Mouse (Mus musculus) spleen, adult 2 months (tissue): ENCODE measurements at regions not wholly inside any gene's neighbourhood (a gene's known extent, or its start where the extent isn't known, plus 50 kb on each side); places are given as distances from the start of the nearest gene placed in this dataset.

Source experiments
- CTCF ChIP-seq: fragments of 200-500 bp; IDR thresholded peaks from 2 replicates; pipeline ENCODE4 v1.5.1; 2011; ENCODE audit warnings: mild to moderate bottlenecking, inconsistent platforms; ENCODE audit not compliant: insufficient read depth, insufficient read length, insufficient replicate concordance; ENCODE audit errors: extremely low read depth
- POLR2A ChIP-seq: fragments of 200-500 bp; IDR thresholded peaks from 2 replicates; pipeline ENCODE4 v1.6.1; 2011; ENCODE audit warnings: low read depth, low read length, inconsistent platforms

DNA sequence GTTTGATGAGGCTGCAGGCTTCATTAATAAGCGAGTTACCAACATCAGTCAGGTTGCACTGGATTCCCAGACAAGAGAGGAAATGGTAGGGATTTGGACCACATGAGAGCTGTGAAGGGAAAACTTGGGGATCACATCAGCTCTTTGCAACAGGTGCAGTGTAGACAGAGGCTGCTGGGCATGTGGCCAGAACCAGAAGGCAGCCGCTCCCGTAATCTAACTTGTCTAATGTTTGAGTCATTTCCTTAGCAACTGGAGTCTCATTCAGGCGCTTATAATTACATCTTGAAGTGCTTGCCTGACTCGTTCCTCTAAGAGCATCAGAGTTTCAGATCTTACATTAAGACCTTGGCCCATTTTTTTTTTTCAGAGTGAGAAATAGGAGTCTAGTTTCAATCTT lies 587.4 kb downstream of the Rapgef2 start:
- no peak for TF ChIP-seq CTCF
- no peak for TF ChIP-seq POLR2A
